Mouse (Mus musculus) MEL (cell line): Measurements from ENCODE around the gene Lcn2. TPM values are rescaled to one million over a fixed set of nuclear protein-coding genes. Genes with fewer than 3 reads are reported as not detected.

Experiments used
- DNase-seq: peaks from one replicate; pipeline ENCODE4 v3.0.0; 2011; ENCODE audit warnings: low read depth, low spot score
- H3K27ac ChIP-seq: 2 replicates; pipeline ENCODE4 v1.5.1; 2012; ENCODE audit warnings: low read depth, mild to moderate bottlenecking, control low read depth, low read length, moderate library complexity; ENCODE audit not compliant: control insufficient read depth
- H3K27me3 ChIP-seq, 2 experiments: fragments of 150-350 bp in 1 of 2; sonication (generic) in 1 of 2; 2 replicates each; pipeline ENCODE4 v1.6.1; 2012; ENCODE audit warnings: low read length in 2 of 2, mild to moderate bottlenecking in 2 of 2, improper control_type of control experiment in 1 of 2, moderate library complexity in 1 of 2; ENCODE audit not compliant: insufficient read depth in 2 of 2, control insufficient read depth in 1 of 2
- H3K36me3 ChIP-seq, 2 experiments: 2 replicates each; pipeline ENCODE4 v1.6.1; 2012 to 2014; ENCODE audit warnings: low read length in 2 of 2, improper control_type of control experiment in 1 of 2, inconsistent platforms in 1 of 2, mild to moderate bottlenecking in 1 of 2; ENCODE audit not compliant: insufficient read depth in 2 of 2, control insufficient read depth in 1 of 2
- H3K4me1 ChIP-seq, 2 experiments: fragments of 150-350 bp in 1 of 2; sonication (generic) in 1 of 2; 2 replicates each; pipeline ENCODE4 v1.6.1; 2012; ENCODE audit warnings: low read length in 2 of 2, improper control_type of control experiment in 1 of 2, mild to moderate bottlenecking in 1 of 2; ENCODE audit not compliant: insufficient read depth in 2 of 2, control insufficient read depth in 1 of 2
- H3K4me3 ChIP-seq, 2 experiments: fragments of 150-350 bp in 1 of 2; sonication (generic) in 1 of 2; 2 replicates each; pipeline ENCODE4 v1.5.1; 2012; ENCODE audit warnings: low read depth in 2 of 2, low read length in 2 of 2, mild to moderate bottlenecking in 2 of 2, moderate library complexity in 2 of 2, control low read depth in 1 of 2, improper control_type of control experiment in 1 of 2; ENCODE audit not compliant: control insufficient read depth in 1 of 2, insufficient read depth in 1 of 2
- H3K79me2 ChIP-seq: 2 replicates; pipeline ENCODE4 v1.6.1; 2012; ENCODE audit warnings: mild to moderate bottlenecking, low read length, moderate library complexity; ENCODE audit not compliant: control insufficient read depth, poor library complexity, insufficient read depth
- H3K9ac ChIP-seq: 2 replicates; pipeline ENCODE4 v1.6.1; 2012; ENCODE audit warnings: low read depth, mild to moderate bottlenecking, control low read depth, low read length, moderate library complexity; ENCODE audit not compliant: control insufficient read depth, poor library complexity, severe bottlenecking
- H3K9me3 ChIP-seq: fragments of 150-350 bp; sonication (generic); replicated peaks from 2 replicates; pipeline ENCODE4 v1.6.1; 2012; ENCODE audit warnings: mild to moderate bottlenecking, low read length, improper control_type of control experiment, moderate library complexity; ENCODE audit not compliant: insufficient read depth
- BHLHE40 ChIP-seq: IDR thresholded peaks from 2 replicates; pipeline ENCODE4 v1.6.1; 2012; ENCODE audit warnings: low read depth, mild to moderate bottlenecking, inconsistent platforms, low read length, improper control_type of control experiment, borderline replicate concordance
- CHD1 ChIP-seq: IDR thresholded peaks from 2 replicates; pipeline ENCODE4 v1.6.1; 2012; ENCODE audit warnings: low read depth, mild to moderate bottlenecking, inconsistent platforms, low read length, improper control_type of control experiment
- CHD2 ChIP-seq: IDR thresholded peaks from 2 replicates; pipeline ENCODE4 v1.6.1; 2011; ENCODE audit warnings: low read length, improper control_type of control experiment
- CTCF ChIP-seq, 3 experiments: IDR thresholded peaks in 2 of 3; conservative IDR thresholded peaks in 1 of 3; 2 replicates each; pipeline ENCODE4 v1.5.1; 2011 to 2012; ENCODE audit warnings: low read length in 3 of 3, low read depth in 2 of 3, mild to moderate bottlenecking in 2 of 3, improper control_type of control experiment in 1 of 3, inconsistent platforms in 1 of 3, mixed read lengths in 1 of 3, moderate library complexity in 1 of 3; ENCODE audit not compliant: control insufficient read depth in 1 of 3, insufficient read depth in 1 of 3, poor library complexity in 1 of 3, severe bottlenecking in 1 of 3
- ELF1 ChIP-seq: IDR thresholded peaks from 2 replicates; pipeline ENCODE4 v1.6.1; 2014; ENCODE audit warnings: low read depth, mild to moderate bottlenecking, inconsistent platforms, low read length, improper control_type of control experiment, moderate library complexity
- EP300 ChIP-seq, 2 experiments: IDR thresholded peaks; 2 replicates each; pipeline ENCODE4 v1.6.1; 2011; ENCODE audit warnings: improper control_type of control experiment in 2 of 2, low read length in 2 of 2, low read depth in 1 of 2, mild to moderate bottlenecking in 1 of 2
- GATA1 ChIP-seq: IDR thresholded peaks from 2 replicates; pipeline ENCODE4 v1.6.1; 2011; ENCODE audit warnings: low read depth, low read length, improper control_type of control experiment
- MAFK ChIP-seq: IDR thresholded peaks from 2 replicates; pipeline ENCODE4 v1.6.1; 2011; ENCODE audit warnings: low read depth, mild to moderate bottlenecking, low read length, improper control_type of control experiment, borderline replicate concordance
- MEF2A ChIP-seq: IDR thresholded peaks from 2 replicates; pipeline ENCODE4 v1.6.1; 2014; ENCODE audit warnings: low read depth, mild to moderate bottlenecking, inconsistent platforms, low read length, improper control_type of control experiment; ENCODE audit not compliant: poor library complexity, insufficient replicate concordance, severe bottlenecking; ENCODE audit errors: extremely low read depth
- MXI1 ChIP-seq: IDR thresholded peaks from 2 replicates; pipeline ENCODE4 v1.6.1; 2011; ENCODE audit warnings: mild to moderate bottlenecking, low read depth, low read length, improper control_type of control experiment
- MYC ChIP-seq: IDR thresholded peaks from 2 replicates; pipeline ENCODE4 v1.6.1; 2011; ENCODE audit warnings: low read depth, mild to moderate bottlenecking, low read length, improper control_type of control experiment, moderate library complexity
- NELFE ChIP-seq: IDR thresholded peaks from 2 replicates; pipeline ENCODE4 v1.6.1; 2011; ENCODE audit warnings: low read depth, low read length, improper control_type of control experiment
- POLR2A ChIP-seq, 2 experiments: IDR thresholded peaks; 2 replicates each; pipeline ENCODE4 v1.6.1; 2011 to 2012; ENCODE audit warnings: low read length in 2 of 2, mild to moderate bottlenecking in 2 of 2, control low read depth in 1 of 2, improper control_type of control experiment in 1 of 2, low read depth in 1 of 2, moderate library complexity in 1 of 2; ENCODE audit not compliant: control insufficient read depth in 1 of 2, insufficient read depth in 1 of 2, poor library complexity in 1 of 2
- POLR2AphosphoS2 ChIP-seq: IDR thresholded peaks from 2 replicates; pipeline ENCODE4 v1.6.1; 2011; ENCODE audit warnings: low read length, improper control_type of control experiment
- RAD21 ChIP-seq: IDR thresholded peaks from 2 replicates; pipeline ENCODE4 v1.6.1; 2011; ENCODE audit warnings: mild to moderate bottlenecking, low read depth, low read length, improper control_type of control experiment
- RCOR1 ChIP-seq: IDR thresholded peaks from 2 replicates; pipeline ENCODE4 v1.6.1; 2012; ENCODE audit warnings: low read depth, mild to moderate bottlenecking, inconsistent platforms, low read length, improper control_type of control experiment
- SIN3A ChIP-seq: IDR thresholded peaks from 2 replicates; pipeline ENCODE4 v1.6.1; 2012; ENCODE audit warnings: low read length, improper control_type of control experiment, inconsistent platforms
- SMC3 ChIP-seq: IDR thresholded peaks from 2 replicates; pipeline ENCODE4 v1.6.1; 2011; ENCODE audit warnings: low read depth, low read length, improper control_type of control experiment
- TAL1 ChIP-seq: IDR thresholded peaks from 2 replicates; pipeline ENCODE4 v1.6.1; 2012; ENCODE audit warnings: mild to moderate bottlenecking, inconsistent platforms, low read length, moderate library complexity, mixed read lengths
- TBP ChIP-seq: IDR thresholded peaks from 2 replicates; pipeline ENCODE4 v1.8.0; 2011; ENCODE audit warnings: low read depth, low read length, improper control_type of control experiment
- TCF12 ChIP-seq: IDR thresholded peaks from 2 replicates; pipeline ENCODE4 v1.6.1; 2014; ENCODE audit warnings: low read depth, mild to moderate bottlenecking, inconsistent platforms, low read length, improper control_type of control experiment, moderate library complexity
- UBTF ChIP-seq: IDR thresholded peaks from 2 replicates; pipeline ENCODE4 v1.6.1; 2012; ENCODE audit warnings: low read depth, mild to moderate bottlenecking, inconsistent platforms, low read length, improper control_type of control experiment, moderate library complexity, borderline replicate concordance; ENCODE audit not compliant: insufficient read depth
- USF1 ChIP-seq: IDR thresholded peaks from 2 replicates; pipeline ENCODE4 v1.6.1; 2014; ENCODE audit warnings: low read depth, mild to moderate bottlenecking, inconsistent platforms, low read length, improper control_type of control experiment, moderate library complexity
- USF2 ChIP-seq, 2 experiments: IDR thresholded peaks; 2 replicates each; pipeline ENCODE4 v1.6.1; 2011 to 2012; ENCODE audit warnings: improper control_type of control experiment in 2 of 2, low read length in 2 of 2, borderline replicate concordance in 1 of 2, inconsistent platforms in 1 of 2, low read depth in 1 of 2, mild to moderate bottlenecking in 1 of 2; ENCODE audit not compliant: insufficient read depth in 1 of 2
- ZMIZ1 ChIP-seq: IDR thresholded peaks from 2 replicates; pipeline ENCODE4 v1.6.1; 2012; ENCODE audit warnings: low read depth, mild to moderate bottlenecking, inconsistent platforms, low read length, improper control_type of control experiment, moderate library complexity
- polyA plus RNA-seq, 2 experiments: library from polyadenylated mRNA; stranded (reverse) in 1 of 2; unstranded in 1 of 2; fragments of >175 nt in 1 of 2; fragments of >200 nt in 1 of 2; gene quantifications; 2 replicates each; pipeline versions ENCODE4 v1.2.1 to v1.2.4; 2012; ENCODE audit warnings: low replicate concordance in 2 of 2, low read depth in 1 of 2; ENCODE audit not compliant: insufficient read length in 2 of 2, insufficient read depth in 1 of 2, missing spikeins in 1 of 2
- total RNA-seq: library from RNA; depleted of rRNA; stranded (reverse); fragments of 300-350 nt; gene quantifications from 2 replicates; pipeline ENCODE4 v1.2.3, GENCODE M21; 2012

Lcn2 gene
- total and polyA plus RNA-seq, 3 experiments: not detected

DNA sequence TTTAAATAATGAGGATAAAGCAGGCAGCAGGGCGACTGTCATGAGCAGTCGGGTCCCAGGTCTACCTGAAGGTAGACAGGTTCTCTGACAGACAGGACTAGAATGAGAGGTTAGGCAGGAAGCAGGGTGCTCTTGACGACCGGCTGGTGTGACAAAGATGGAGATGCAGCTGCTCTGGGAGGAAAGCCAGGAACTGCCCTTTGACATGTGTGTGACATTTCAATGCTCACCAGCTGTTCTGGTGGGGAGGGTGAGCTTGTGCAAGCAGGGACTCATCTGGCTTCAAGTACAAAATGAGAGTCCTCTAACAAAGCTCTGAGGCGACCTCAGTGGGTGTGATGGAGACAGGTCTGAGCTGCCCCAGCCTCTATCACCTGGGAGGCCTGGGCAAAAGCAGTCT lies 25.9 kb upstream of the Lcn2 start:
- Histone ChIP-seq H3K79me2 (no peaks in the 10 kb centered on the region), H3K4me3 (no peak overlapping the region), H3K9me3 (no peaks in the 10 kb centered on the region), H3K27ac (no peak overlapping the region), H3K27me3 (no peaks in the 10 kb centered on the region)
- no peak for TF ChIP-seq CTCF (IDR thresholded peaks at IDR 0.05 in 2 of 3, conservative IDR thresholded peaks at IDR 0.05 in 1 of 3; ENCODE audit: control insufficient read depth in 1 of 3, insufficient read depth in 1 of 3, low read depth in 2 of 3, low read length in 3 of 3, poor library complexity in 1 of 3, severe bottlenecking in 1 of 3)
- no peak for TF ChIP-seq NELFE
- TF ChIP-seq UBTF: no peak
- TF ChIP-seq SMC3: no peak
- TF ChIP-seq, all 39 proteins: peak for 0
- Histone ChIP-seq H3K36me3 (no peaks in the 10 kb centered on the region; a peak in 1 of 4 replicates), H3K9ac (no peak overlapping the region), H3K4me1 (no peaks in the 10 kb centered on the region)
- DNase-seq: no peak

DNA sequence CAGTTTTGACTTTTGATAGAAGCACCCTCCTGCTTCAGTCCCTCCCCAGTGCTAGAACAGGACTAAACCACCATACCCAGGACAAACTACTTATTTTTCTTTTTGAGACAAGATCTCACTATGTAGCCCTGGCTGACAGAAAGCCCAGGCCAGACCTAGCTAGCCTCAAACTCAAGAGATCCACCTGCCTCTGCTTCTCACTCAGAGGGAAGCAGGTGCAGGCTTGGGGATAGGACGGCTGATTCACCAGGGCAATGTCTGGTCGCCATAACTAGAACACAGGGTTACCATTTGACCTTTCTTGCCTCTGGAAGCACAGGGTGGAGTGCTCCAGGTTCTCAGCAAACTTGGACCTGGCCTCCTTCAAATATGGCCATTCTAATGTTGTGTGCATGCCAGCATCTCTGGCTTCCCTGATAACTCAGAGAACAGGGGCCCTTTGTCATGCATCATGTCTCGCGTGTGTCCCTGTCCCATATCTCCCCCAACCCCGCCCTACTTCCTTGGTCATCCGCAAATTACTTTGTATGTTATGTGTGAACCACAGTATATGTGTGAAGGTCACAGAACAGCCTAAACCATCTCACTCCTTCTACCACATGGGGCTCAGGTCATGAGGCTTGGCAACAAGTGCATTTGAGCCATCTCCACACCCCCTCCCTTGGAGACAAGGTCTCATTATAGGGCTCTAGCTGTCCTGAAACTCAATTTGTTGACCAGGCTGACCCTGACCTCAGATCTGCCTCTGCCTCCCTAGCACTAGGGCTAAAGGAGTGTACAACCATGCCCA lies 24.9 kb upstream of the Lcn2 start:
- no peak overlapping the region for H3K27ac ChIP-seq
- H3K9ac ChIP-seq: no peak overlapping the region
- no peak for DNase-seq
- no peak overlapping the region for H3K4me3 ChIP-seq
- no peaks in the 10 kb centered on the region for H3K79me2 ChIP-seq
- H3K9me3 ChIP-seq: no peaks in the 10 kb centered on the region
- no peak for TF ChIP-seq SIN3A
- TF ChIP-seq ELF1: no peak
- TF ChIP-seq POLR2AphosphoS2: peak; percentile 69; the same call in 1 of the 2 replicates
- TF ChIP-seq POLR2A (IDR thresholded peaks at IDR 0.05; ENCODE audit: control insufficient read depth in 1 of 2, insufficient read depth in 1 of 2, low read depth in 1 of 2, low read length in 2 of 2, poor library complexity in 1 of 2): peak in 1 of 2 experiments; percentile 34; a peak in 1 of 4 replicates
- H3K27me3 ChIP-seq: no peaks in the 10 kb centered on the region
- no peaks in the 10 kb centered on the region for H3K4me1 ChIP-seq
- H3K36me3 ChIP-seq: no peaks in the 10 kb centered on the region; a peak in 1 of 4 replicates

DNA sequence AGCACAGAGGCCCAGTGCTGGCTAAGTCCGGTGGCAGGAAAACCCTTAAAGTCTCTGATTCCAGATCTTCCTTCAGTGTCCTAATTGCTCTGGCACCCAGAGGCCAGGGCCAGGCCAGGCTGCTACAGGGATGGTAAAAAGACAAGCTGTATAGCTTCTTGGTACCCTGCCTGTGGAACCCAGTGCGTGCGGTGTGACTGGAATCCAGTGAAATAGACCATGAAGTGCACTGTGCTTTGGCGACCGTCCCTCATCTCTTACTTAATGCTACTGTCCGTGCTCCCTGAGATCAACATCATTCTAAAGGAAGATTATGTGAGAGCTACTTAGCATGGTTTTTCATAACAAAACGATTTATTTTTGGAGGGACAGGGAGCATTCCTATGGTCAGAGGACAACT lies 23.4 kb upstream of the Lcn2 start:
- no peaks in the 10 kb centered on the region for H3K4me1 ChIP-seq
- TF ChIP-seq USF2 (IDR thresholded peaks at IDR 0.05; ENCODE audit: borderline replicate concordance in 1 of 2, insufficient read depth in 1 of 2, low read depth in 1 of 2, low read length in 2 of 2) (no peak), SIN3A (no peak), USF1 (no peak), MYC (no peak), RAD21 (no peak), MXI1 (no peak), GATA1 (no peak), CHD1 (no peak), CHD2 (no peak), MAFK (no peak), EP300 (IDR thresholded peaks at IDR 0.05; ENCODE audit: low read depth in 1 of 2, low read length in 2 of 2) (no peak), RCOR1 (no peak), MEF2A (no peak), TBP (no peak), TCF12 (no peak), ZMIZ1 (no peak), SMC3 (no peak), NELFE (no peak), TAL1 (no peak), BHLHE40 (no peak)
- TF ChIP-seq, all 39 proteins: peak for 0
- H3K9ac ChIP-seq: no peak overlapping the region
- H3K79me2 ChIP-seq: no peaks in the 10 kb centered on the region
- no peak overlapping the region for H3K27ac ChIP-seq
- no peak for DNase-seq
- H3K4me3 ChIP-seq: no peak overlapping the region
- H3K9me3 ChIP-seq: no peaks in the 10 kb centered on the region
- H3K27me3 ChIP-seq: no peaks in the 10 kb centered on the region
- no peaks in the 10 kb centered on the region; a peak in 1 of 4 replicates for H3K36me3 ChIP-seq
